Mouse (Mus musculus) adipocyte (in vitro differentiated cells): ENCODE results near the gene Dock2.

Experiments
- DNase-seq: peaks from one replicate; pipeline ENCODE4 v3.0.0-alpha.2; 2016; ENCODE audit warnings: low spot score

Gene Dock2

GRCm38 (mm10) chr11:34194158-34194941 is 589.3 kb downstream of the Dock2 start:
- no peak for DNase-seq

GRCm38 (mm10) chr11:34193658-34194057 is 590.0 kb downstream of the Dock2 start:
- DNase-seq: no peak

- DNase-seq: no peak
Measured at GRCm38 (mm10) chr11:34184266-34184665, 599.4 kb downstream of the Dock2 start.

GRCm38 (mm10) chr11:34181214-34182117 is 602.2 kb downstream of the Dock2 start:
- no peak for DNase-seq

GRCm38 (mm10) chr11:34178752-34179151 is 604.9 kb downstream of the Dock2 start:
- no peak for DNase-seq
